Mouse (Mus musculus) embryo, embryonic 10.5 days (tissue): ENCODE measurements around the gene Gm17374.
"Not testable (repeated sequence)": the region's sequence is repeated elsewhere in the genome, so short reads cannot be mapped to it uniquely, and the experiment has no call there.

ENCODE experiments used
- DNase-seq: peaks from one replicate; pipeline ENCODE4 v3.0.0-alpha.2; 2015; ENCODE audit warnings: low spot score

The Gm17374 gene

DNA sequence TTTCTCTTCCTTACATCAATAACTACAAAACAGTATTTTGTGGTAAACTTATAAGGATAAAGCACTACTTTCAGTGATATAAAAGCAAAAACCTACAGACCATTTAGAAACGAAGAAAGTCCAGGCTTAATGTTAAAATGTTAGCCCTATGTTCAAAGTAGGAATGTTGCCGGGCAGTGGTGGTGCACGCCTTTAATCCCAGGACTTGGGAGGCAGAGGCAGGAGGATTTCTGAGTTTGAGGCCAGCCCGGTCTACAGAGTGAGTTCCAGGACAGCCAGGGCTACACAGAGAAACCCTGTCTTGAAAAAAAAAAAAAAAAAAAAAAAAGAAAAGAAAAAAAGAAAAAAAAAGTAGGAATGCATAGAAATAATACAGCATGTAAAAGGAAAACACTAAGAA lies at the start of gene Gm17374:
Gene Gm17374 (plus strand): TSS at position 301 of the 400 bp plus-strand sequence.
- not testable (repeated sequence) for DNase-seq

DNA sequence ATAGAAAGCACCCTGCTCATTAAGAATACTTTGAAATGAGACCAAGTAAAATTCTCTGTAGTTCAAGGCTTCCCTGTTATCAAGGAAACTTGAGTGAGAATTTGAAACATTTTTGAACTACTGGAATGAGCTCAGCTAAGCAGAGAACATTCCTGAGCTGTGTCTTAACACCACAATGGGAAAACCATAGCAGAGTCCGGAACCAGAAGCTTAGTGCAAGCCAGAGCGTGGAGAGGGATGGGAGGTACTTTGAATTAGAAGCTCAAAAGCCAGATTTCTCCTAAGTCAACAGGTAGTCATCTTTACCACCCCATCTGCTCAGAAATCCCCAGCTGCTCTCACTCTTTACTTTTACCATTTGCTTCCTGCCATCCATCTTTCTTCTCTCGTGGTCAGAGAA lies 46.9 kb upstream of the Gm17374 start:
- no peak for DNase-seq

DNA sequence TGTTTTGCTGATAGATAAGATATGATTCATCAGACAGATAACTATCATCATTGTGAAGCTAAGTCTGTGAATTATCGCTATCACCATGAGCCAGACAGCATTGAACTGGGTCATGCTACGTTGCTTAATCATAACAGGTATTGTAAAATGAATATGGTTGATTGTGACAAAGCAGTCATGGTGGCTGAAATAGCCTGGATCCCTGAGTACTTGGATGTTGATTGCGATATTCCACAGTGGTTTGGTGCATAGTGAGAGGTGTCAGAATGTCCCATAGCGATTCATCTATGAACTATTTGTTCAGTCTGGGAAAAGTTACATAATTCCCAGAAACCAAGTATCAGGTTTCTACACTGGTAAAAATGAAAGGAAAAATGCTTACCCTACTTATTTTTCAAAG lies 44.2 kb upstream of the Gm17374 start:
- no peak for DNase-seq

DNA sequence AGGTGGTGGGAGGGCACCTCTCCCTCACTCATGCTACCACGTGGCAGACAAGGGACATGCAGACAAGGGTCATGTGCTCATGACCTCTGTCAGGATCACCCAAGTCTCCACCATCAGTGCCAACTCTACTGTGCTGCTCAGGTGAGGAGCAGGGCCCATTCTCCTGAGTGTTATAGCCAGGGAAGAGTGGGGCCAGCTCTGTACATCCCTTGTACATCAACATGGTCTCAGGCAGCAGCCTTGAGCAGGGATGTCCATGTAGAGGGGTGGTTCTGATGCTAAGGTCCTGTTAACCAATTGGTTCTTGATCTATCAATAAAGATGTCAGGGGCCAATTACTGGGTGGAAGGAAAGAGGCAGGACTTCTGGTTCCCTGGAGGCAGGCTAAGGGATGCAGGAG lies 42.9 kb upstream of the Gm17374 start:
- no peak for DNase-seq

DNA sequence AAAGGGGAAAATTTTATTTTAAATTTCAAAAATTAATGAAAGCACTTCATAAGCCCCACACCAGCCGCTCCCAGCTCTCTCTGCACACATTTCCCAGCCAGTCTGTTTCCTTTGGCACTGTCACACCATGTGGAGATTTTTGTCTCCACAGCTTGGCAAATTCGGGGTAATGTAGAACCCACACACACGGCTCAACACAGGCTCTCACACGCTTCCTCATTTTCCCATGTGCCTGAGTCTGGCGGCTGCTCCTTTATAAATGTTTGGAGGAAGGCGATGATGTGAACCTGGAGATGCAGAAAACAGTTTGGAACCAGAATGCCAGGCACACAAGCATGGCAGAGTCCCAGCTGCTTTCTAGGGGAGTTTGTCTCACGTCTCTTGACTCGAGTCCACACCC lies 38.0 kb upstream of the Gm17374 start:
- no peak for DNase-seq

DNA sequence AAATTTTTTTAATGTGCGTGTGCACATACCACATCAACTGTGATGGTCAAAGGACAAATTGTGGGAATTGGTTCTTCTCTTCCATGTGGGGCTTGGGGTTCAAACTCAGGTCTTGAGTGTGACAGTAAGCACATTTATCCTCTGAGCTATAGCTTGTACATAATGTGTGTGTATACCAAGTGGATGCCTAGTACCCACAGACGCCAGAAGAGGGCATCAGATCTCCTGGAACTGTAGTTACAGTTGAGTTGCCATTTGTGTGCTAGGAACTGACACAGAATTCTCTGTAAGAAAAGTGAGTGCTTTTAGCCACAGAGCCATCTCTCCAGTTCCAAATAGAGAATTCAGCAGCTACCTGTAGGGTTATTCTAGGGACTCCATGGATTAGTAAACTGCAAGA lies 26.3 kb upstream of the Gm17374 start:
- peak; percentile 17 for DNase-seq

DNA sequence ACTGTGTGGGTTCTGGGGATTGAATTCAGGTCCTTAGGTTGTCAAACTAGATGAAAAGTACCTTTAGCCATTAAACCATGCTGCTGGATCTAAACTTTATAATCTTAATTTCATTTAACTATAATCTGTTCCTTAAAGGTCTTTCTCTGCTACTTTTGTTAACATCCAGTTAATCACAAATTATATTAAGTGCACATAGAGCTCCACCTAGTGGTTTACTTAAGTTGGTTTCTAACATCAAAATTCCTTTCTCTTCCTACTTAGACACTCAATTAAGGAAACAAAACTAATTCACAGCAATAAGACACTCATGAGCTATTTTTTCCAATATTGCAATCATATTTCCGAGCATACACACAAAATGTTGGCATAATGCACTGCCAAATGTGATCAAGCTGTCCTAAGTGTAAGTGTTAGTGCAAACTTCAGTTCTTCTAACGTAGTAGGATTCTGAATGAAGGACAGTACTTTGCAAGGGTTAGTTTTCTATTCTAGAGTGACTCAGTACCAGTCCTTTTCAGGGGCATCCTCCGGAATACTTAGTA lies 7.4 kb downstream of the Gm17374 start:
- peak; percentile 50 for DNase-seq

DNA sequence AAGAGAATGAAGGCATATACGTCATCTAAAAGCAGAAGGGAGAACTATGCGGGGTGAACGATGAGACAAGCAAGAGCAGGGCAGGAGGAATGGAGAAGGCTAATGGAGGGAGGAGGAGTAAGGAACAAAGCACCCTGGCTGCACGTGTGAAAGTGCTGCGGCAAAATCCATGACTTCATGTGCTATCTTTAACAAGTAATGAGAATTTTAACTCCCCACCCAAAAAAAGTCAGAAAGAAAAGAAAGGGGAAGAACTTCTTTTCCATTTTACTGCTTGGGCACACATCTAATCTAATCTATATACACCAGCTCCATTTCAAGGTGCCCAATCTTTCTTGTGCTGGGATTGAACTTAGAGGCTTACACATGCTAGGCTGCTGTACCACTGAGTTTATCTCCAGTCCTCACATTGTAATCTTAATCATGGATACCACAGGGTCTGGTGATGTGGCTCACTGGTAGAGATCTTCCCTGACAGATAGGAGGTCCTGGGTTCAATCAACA lies 11.6 kb downstream of the Gm17374 start:
- no peak for DNase-seq

DNA sequence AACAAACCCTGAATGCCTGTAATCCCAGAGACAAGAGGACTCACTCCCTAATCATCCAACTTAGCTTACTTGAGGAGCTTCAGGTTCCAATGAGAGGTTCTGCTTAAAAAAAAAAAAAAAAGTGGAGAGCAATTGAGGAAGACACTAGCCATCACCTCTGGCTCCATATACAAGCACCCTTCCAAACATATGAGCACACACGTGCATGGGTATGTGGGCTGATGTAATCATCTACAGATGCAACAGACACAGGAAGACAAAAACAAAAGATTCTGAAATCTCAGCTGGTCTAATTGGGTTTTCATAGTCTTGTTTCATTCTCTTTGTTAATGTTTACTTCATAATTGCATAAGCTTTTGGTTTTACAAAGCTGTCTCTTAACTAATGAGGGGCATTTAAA lies 17.2 kb downstream of the Gm17374 start:
- no peak for DNase-seq

DNA sequence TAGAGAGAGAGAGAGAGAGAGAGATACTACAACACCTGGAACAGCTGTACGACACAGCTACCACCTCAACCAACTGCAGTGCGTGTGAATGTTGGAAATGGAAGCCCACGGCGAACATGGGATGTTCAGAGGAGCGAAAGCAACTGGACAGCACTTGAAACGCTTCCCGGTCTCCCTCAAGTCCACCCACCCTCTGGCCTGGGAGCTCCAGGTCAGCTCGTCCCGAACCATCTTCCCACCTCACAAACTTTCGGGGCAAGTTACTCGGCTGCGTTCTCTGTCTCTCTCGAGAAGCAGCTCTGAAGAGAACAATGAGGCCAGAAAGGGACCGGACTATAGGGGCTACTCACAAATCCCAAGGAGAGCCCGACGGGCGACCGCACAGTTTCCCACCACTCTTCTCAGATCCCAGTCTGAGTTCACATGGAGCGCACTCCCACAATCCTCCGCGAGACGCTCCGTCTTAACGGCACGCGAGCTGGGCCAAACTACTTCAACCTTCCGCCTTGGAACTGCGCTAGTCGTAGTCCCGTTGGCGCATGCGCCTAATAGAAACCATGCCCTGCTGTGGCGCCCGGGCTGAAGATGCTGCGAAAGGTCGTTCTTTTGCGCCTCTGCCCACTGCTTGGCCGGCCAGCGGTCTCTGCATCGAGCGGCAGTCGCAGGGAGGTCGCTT lies 18.4 kb downstream of the Gm17374 start, which contains the start of the genes Esf1 and Ndufaf5:
Gene Esf1 (minus strand): TSS at position 438 of the 676 bp plus-strand sequence.
Gene Ndufaf5 (plus strand): TSS at position 523 of the 676 bp plus-strand sequence.
- peak; percentile 99 for DNase-seq

DNA sequence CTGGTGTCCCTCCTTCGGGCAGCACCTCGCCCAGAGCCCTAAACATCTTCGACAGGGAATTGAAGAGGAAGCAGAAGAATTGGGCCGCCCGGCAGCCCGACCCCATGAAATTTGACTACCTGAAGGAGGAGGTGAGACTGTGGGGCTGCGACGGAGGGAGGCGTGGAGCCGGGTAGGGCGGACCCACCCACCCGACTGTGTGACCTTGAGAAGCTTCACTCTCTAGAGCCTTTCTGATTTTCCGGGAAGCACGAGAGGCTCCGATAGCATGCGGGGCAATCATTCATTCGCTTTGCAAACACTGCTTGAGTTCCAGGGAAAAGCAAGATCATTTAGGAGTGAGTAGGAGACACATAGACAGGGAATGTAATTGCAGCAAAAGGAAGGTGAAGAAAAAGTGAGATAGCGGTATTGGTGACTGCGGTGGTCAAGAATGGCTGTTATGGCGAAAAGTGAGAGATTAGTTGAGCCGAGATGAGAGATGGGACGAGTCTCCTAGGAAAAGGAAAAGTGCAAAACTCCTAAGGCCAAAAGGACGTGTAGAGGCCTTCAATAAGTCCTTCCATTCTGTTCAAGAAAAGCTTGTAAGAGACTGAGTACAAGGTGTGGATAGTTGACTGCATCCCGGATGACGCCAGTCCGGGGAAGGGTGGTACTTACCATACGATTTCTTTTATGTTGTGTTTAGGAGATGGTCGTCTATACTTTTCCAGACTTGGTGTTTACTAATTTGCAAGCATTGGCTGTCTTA lies 19.1 kb downstream of the Gm17374 start:
- DNase-seq, result peak; percentile 28

DNA sequence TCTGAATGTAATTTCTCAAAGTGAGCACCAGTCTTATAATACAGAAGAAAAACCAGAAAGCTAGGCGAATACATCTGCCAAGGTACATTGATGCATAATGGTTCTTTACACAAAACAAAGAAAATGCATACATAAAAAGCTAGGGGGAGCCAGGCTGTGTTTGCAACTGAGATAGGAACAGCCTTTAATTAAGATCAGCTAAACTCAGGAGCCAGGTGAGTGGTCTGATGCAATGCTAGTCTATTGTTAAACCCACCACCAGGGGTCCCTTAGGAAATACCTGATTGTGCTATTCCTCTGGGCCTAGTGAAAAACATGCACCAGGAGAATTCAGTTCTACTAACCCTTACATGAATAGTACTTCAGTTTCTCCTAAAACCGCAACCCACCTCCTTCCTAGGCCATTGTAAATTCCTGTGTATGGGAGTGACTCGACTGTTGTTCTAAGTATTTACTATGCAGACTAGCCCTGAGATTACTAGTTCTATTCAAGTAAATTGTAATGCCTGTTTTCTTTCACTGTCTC lies 33.9 kb downstream of the Gm17374 start:
- not testable (repeated sequence) for DNase-seq

DNA sequence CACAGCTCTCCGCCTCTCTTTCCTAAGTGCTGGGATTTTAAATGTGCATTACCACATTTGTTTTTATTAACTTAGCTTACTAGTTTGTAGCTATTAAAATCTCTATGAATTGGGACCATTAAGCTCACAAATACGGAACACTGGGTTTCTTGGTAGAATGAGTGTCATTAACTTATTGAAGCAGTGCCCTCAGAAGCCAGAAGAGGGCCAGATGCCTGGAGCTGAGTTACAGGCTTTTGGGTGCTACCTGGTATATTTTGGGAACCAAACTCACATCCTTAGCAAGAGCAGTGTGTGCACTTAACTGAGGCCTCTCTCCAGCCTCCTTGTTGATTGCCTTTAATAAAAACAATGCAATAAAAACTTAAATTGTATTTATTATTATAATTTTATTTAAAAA lies 48.9 kb downstream of the Gm17374 start:
- peak; percentile 12 for DNase-seq

DNA sequence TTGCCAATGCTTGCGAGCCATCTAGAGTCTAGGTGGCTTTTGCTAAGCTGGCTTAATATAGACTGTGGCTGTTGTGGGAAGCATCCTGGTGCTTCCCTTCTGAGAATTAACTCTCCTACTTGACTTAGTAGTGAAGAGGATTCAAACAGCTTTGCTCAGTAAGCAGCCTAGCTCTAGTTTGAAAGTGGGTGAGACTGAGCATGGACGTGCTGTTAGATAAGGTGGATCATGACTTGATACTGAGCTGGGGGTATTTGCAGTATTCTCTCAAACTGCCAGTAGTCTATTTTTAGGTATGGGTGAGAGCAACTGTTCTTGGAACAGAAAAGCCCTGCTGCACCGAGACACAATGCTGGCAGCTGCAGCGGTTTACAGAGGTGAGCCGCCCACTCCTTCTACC lies 50.7 kb downstream of the Gm17374 start:
- DNase-seq, result no peak
